Mouse (Mus musculus) inflammation-experienced regulatory T-cells, adult 6 months (primary cell): ENCODE results near the gene Efna1. TPM values are rescaled to one million over a fixed set of nuclear protein-coding genes. Genes with fewer than 3 reads are reported as not detected.

Experiments used
- ATAC-seq: one replicate; pipeline ENCODE4 v1.8.0; 2017
- polyA plus RNA-seq, 3 experiments: library from polyadenylated mRNA; unstranded; fragments of 100-300 nt; shearing (Covaris generic); gene quantifications; one replicate each; pipeline ENCODE4 v1.2.1; 2017

Efna1 gene
- not detected for polyA plus RNA-seq

GRCm38 (mm10) chr3:89280606-89281511 lies at the start of gene Efna1:
Efna1 (minus strand) TSS chr3:89281142.
- ATAC-seq, result peak; percentile 33

- ATAC-seq, result no peak
Observed at GRCm38 (mm10) chr3:89330346-89330745, 49.4 kb upstream of the Efna1 start.

- no peak for ATAC-seq
Observed at GRCm38 (mm10) chr3:89328623-89329022, 47.7 kb upstream of the Efna1 start.

- ATAC-seq, result no peak
Observed at GRCm38 (mm10) chr3:89327371-89327870, 46.5 kb upstream of the Efna1 start.

GRCm38 (mm10) chr3:89325882-89326281 lies 44.9 kb upstream of the Efna1 start:
- no peak for ATAC-seq

- ATAC-seq, result no peak
Observed at GRCm38 (mm10) chr3:89322514-89323165, 41.7 kb upstream of the Efna1 start, which contains the start of gene Efna3. Efna3 (minus strand) TSS chr3:89322965.

GRCm38 (mm10) chr3:89322131-89322500 lies 41.2 kb upstream of the Efna1 start:
- ATAC-seq, result peak; percentile 15

- peak; percentile 16 for ATAC-seq
Observed at GRCm38 (mm10) chr3:89321183-89322130, 40.5 kb upstream of the Efna1 start.

GRCm38 (mm10) chr3:89320581-89321182 lies 39.7 kb upstream of the Efna1 start:
- ATAC-seq, result no peak

- ATAC-seq, result no peak
Observed at GRCm38 (mm10) chr3:89319591-89320350, 38.8 kb upstream of the Efna1 start.

GRCm38 (mm10) chr3:89318971-89319590 lies 38.1 kb upstream of the Efna1 start:
- ATAC-seq, result no peak

GRCm38 (mm10) chr3:89318316-89318715 lies 37.4 kb upstream of the Efna1 start:
- no peak for ATAC-seq

- no peak for ATAC-seq
Observed at GRCm38 (mm10) chr3:89317246-89317645, 36.3 kb upstream of the Efna1 start.

- peak; percentile 61 for ATAC-seq
Observed at GRCm38 (mm10) chr3:89316833-89317232, 35.9 kb upstream of the Efna1 start.

- ATAC-seq, result peak; percentile 39
Observed at GRCm38 (mm10) chr3:89315930-89316831, 35.2 kb upstream of the Efna1 start.

GRCm38 (mm10) chr3:89315195-89315929 lies 34.4 kb upstream of the Efna1 start:
- peak; percentile 15 for ATAC-seq

- ATAC-seq, result no peak
Observed at GRCm38 (mm10) chr3:89314791-89315190, 33.8 kb upstream of the Efna1 start.

GRCm38 (mm10) chr3:89314340-89314739 lies 33.4 kb upstream of the Efna1 start:
- no peak for ATAC-seq

GRCm38 (mm10) chr3:89308089-89308488 lies 27.1 kb upstream of the Efna1 start:
- ATAC-seq, result peak; percentile 67
